Mouse (Mus musculus) erythroblast, embryonic 14.5 days (primary cell): Measurements from ENCODE around the gene Shroom3. TPM values are rescaled to one million over a fixed set of nuclear protein-coding genes. Genes with fewer than 3 reads are reported as not detected.

Experiments used
- H3K27me3 ChIP-seq: 2 replicates; pipeline ENCODE4 v1.6.1; 2012; ENCODE audit warnings: inconsistent platforms; ENCODE audit not compliant: control insufficient read depth
- H3K36me3 ChIP-seq: 2 replicates; pipeline ENCODE4 v1.6.1; 2012; ENCODE audit warnings: mild to moderate bottlenecking, inconsistent platforms; ENCODE audit not compliant: control insufficient read depth
- H3K4me1 ChIP-seq: 2 replicates; pipeline ENCODE4 v1.6.1; 2012; ENCODE audit warnings: inconsistent platforms; ENCODE audit not compliant: control insufficient read depth
- H3K4me3 ChIP-seq: replicated peaks from 2 replicates; pipeline ENCODE3; 2012; ENCODE audit warnings: moderate library complexity, mild to moderate bottlenecking, inconsistent platforms
- H3K9me3 ChIP-seq: 2 replicates; pipeline ENCODE4 v1.6.1; 2012; ENCODE audit warnings: low read length, inconsistent platforms, mixed read lengths; ENCODE audit not compliant: control insufficient read depth
- GATA1 ChIP-seq: IDR thresholded peaks from 2 replicates; pipeline ENCODE4 v1.6.1; 2012; ENCODE audit warnings: low read length, inconsistent platforms, mixed read lengths
- TAL1 ChIP-seq: IDR thresholded peaks from 3 replicates; pipeline ENCODE4 v1.6.1; 2012; ENCODE audit warnings: low read length, inconsistent platforms, mixed read lengths
- polyA plus RNA-seq: library from polyadenylated mRNA; stranded (reverse); fragments of >175 nt; gene quantifications from 2 replicates; pipeline ENCODE4 v1.2.3, GENCODE M21; 2012

Gene Shroom3
- polyA plus RNA-seq, 1 experiment, result 0.04 TPM

DNA sequence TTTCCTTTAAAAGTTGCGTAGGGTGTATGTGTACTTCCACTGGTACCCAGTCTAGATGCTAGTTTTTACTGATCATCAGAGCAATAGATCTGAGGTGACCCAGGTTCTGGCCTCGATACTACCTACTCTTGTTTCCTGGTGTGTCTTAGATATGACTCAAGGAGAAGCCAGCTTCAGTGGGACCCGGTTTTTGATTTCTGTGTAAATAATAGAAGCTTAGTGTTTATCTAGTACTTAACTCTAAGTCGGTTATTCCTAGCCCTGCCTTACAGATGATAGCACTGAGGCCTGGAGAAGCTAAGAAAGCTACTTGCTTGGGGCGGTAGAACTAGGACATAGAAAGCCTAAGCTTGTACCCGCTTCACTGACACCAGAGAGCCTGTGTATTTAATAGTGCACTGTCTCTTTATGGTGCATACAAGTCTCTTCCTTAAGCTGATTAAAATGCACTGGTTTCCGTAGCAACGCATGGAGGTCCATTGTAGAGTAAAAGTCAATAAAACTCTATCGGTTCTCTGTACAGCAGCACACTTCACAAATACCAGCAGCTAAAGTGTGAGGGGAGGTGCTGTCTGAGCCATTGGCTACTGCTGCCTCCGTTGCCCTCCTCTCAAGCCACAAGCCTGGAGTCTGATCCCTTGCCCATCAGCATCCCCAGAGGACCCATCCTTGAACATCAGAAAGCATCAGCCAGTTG lies 178.3 kb downstream of the Shroom3 start:
- Histone ChIP-seq H3K4me3 (no peak overlapping the region), H3K27me3 (no peaks in the 10 kb centered on the region), H3K36me3 (no peaks in the 10 kb centered on the region), H3K9me3 (no peaks in the 10 kb centered on the region), H3K4me1 (no peaks in the 10 kb centered on the region)
- TF ChIP-seq TAL1 (no peak), GATA1 (no peak)

GRCm38 (mm10) chr5:92865090-92865489 lies 181.9 kb downstream of the Shroom3 start:
- TF ChIP-seq GATA1 (no peak), TAL1 (no peak)
- H3K9me3 ChIP-seq, result no peaks in the 10 kb centered on the region
- H3K27me3 ChIP-seq, result no peaks in the 10 kb centered on the region
- H3K4me1 ChIP-seq, result no peaks in the 10 kb centered on the region
- no peak overlapping the region for H3K4me3 ChIP-seq
- no peaks in the 10 kb centered on the region for H3K36me3 ChIP-seq

DNA sequence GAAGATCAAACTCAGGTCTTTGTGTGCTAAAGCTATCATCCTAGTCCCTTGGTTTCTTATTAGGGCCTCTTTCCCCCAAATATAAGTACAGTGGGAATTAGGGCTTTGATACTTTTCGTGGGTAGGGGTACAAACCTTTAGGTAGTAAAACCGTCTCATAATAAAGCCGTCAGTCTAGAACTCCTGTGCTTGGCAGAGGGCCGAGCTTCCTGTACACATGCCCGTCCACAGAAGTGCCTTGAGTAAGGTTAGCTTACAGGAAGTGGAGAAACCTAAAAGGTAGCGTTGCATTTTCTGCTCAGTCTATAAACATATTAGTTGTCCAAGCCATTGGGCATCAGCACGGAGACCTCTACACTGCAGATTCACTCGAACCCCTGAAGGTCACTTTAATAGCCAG lies 183.3 kb downstream of the Shroom3 start:
- Histone ChIP-seq H3K9me3 (no peaks in the 10 kb centered on the region), H3K36me3 (no peaks in the 10 kb centered on the region)
- TF ChIP-seq GATA1 (no peak), TAL1 (no peak)

DNA sequence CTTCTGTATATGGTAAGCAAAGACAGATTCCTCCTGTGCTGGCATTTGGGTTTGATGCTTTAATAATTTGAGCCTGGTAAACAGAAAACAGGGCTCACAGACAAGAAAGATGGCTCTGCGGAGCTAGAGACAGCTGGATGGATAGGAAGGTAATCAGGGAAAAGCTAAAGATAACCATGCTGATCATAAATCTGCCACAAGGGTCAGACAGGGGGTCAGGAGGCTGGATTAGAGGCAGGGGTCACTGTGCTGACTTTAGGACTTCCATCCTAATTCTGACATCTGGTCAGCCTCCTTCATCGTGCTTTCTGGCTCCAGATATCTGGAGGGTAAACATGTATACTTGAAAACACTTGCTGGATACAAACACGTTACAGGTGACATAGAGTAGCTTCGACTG lies 184.0 kb downstream of the Shroom3 start:
- no peak overlapping the region for H3K4me3 ChIP-seq
- no peaks in the 10 kb centered on the region for H3K36me3 ChIP-seq
- TF ChIP-seq TAL1 (no peak), GATA1 (no peak)
- H3K9me3 ChIP-seq, result no peaks in the 10 kb centered on the region
- no peaks in the 10 kb centered on the region for H3K4me1 ChIP-seq
- no peaks in the 10 kb centered on the region for H3K27me3 ChIP-seq

More for the DNA sequence above, 183.3 kb downstream of the Shroom3 start:
- Histone ChIP-seq H3K27me3 (no peaks in the 10 kb centered on the region), H3K4me1 (no peaks in the 10 kb centered on the region), H3K4me3 (no peak overlapping the region)

DNA sequence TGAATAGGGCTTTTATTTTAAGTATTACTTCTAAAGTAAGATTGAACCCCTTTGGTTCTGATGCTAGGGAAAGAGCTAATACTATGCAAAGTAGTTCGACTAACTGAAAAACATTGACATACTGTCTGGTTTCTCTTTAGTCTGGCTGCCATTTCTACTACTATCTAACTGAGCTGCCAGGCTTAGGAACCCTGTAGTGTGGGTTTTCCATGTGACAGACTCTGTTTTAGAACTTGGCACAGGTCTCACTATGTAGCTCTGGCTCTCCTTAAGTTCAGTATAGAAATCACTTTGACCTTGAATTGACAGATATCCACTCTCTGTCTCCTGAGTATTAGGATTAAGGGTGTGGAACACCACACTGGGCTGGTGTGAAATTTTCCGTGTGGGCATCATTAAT lies 185.0 kb downstream of the Shroom3 start:
- Histone ChIP-seq H3K4me1 (no peaks in the 10 kb centered on the region), H3K27me3 (no peaks in the 10 kb centered on the region), H3K36me3 (no peaks in the 10 kb centered on the region), H3K9me3 (no peaks in the 10 kb centered on the region), H3K4me3 (no peak overlapping the region)
- TF ChIP-seq GATA1, result no peak
- no peak for TF ChIP-seq TAL1

- H3K36me3 ChIP-seq, result no peaks in the 10 kb centered on the region
- no peaks in the 10 kb centered on the region for H3K4me1 ChIP-seq
- TF ChIP-seq TAL1 (no peak), GATA1 (no peak)
- H3K27me3 ChIP-seq, result no peaks in the 10 kb centered on the region
- H3K9me3 ChIP-seq, result no peaks in the 10 kb centered on the region
- H3K4me3 ChIP-seq, result no peak overlapping the region
Observed at GRCm38 (mm10) chr5:92871048-92871447, 187.8 kb downstream of the Shroom3 start.

GRCm38 (mm10) chr5:92872182-92872581 lies 188.9 kb downstream of the Shroom3 start:
- no peaks in the 10 kb centered on the region for H3K36me3 ChIP-seq
- TF ChIP-seq GATA1 (no peak), TAL1 (no peak)
- H3K27me3 ChIP-seq, result no peaks in the 10 kb centered on the region
- H3K4me3 ChIP-seq, result no peak overlapping the region
- H3K9me3 ChIP-seq, result no peaks in the 10 kb centered on the region
- no peaks in the 10 kb centered on the region for H3K4me1 ChIP-seq

DNA sequence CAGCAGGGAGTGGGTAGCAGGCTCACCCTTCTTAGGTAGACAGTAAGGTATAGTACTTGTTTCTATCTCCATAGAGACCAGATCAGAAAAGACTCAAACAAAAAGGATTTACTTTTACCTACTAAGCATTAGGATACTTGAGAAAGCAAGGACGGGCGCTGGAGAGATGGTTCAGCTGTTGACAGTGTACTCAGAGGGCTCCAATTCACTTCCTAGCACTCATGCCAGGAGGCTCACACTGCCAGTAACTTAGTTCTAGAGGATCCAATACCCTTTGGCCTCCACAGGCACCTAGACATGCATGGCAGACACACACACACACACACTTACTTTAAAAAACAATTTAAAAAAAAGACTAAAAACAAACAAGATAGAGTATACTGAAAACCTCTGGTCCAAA lies 189.8 kb downstream of the Shroom3 start:
- H3K27me3 ChIP-seq, result no peaks in the 10 kb centered on the region
- H3K4me3 ChIP-seq, result no peak overlapping the region
- no peaks in the 10 kb centered on the region for H3K36me3 ChIP-seq
- H3K9me3 ChIP-seq, result no peaks in the 10 kb centered on the region
- no peaks in the 10 kb centered on the region for H3K4me1 ChIP-seq
- TF ChIP-seq TAL1 (no peak), GATA1 (no peak)

- Histone ChIP-seq H3K4me3 (no peak overlapping the region), H3K27me3 (no peaks in the 10 kb centered on the region), H3K36me3 (no peaks in the 10 kb centered on the region), H3K4me1 (no peaks in the 10 kb centered on the region), H3K9me3 (no peaks in the 10 kb centered on the region)
- TF ChIP-seq TAL1 (no peak), GATA1 (no peak)
Observed at GRCm38 (mm10) chr5:92873518-92873917, 190.3 kb downstream of the Shroom3 start.

GRCm38 (mm10) chr5:92875836-92876235 lies 192.6 kb downstream of the Shroom3 start:
- TF ChIP-seq GATA1 (no peak), TAL1 (no peak)

More at GRCm38 (mm10) chr5:92875836-92876235, 192.6 kb downstream of the Shroom3 start:
- Histone ChIP-seq H3K36me3 (no peaks in the 10 kb centered on the region), H3K9me3 (no peaks in the 10 kb centered on the region), H3K4me3 (no peak overlapping the region), H3K4me1 (no peaks in the 10 kb centered on the region), H3K27me3 (no peaks in the 10 kb centered on the region)
